Mouse (Mus musculus): ENCODE data around the gene Fbl.
"Not testable (repeated sequence)": the region's sequence is repeated elsewhere in the genome, so short reads cannot be mapped to it uniquely, and the experiment has no call there.

The Fbl gene

GRCm38 (mm10) chr7:28169489-28170422 lies at the start of gene Fbl:
Gene Fbl (plus strand): TSS chr7:28169710.
- DNase-seq = peak; percentile 92

DNA sequence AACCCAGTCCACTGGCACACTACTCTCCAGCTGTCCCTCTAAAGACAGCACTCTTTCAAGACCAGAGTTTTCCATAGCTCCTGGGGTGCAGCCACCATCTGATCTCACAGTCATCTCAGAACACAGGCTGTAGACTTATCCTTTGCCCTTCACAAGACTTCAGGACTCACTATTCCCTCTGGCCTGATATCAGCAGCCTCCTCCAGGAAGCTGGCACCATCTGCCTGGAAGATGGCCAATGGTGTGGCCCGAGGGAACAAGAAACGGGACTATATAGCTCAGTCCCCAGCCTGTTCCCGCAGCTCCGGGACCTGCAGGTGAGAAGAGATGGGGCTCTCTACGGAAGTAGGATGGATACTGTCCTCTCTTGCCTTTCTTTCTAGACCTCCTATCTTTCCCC lies 40.3 kb upstream of the Fbl start, which contains the start of gene 9530053A07Rik:
TSS of gene 9530053A07Rik (plus strand) at position 301 of the 400 bp plus-strand sequence.
- DNase-seq = no peak

- DNase-seq = peak; percentile 18
Measured at GRCm38 (mm10) chr7:28137613-28138012, 31.9 kb upstream of the Fbl start.

- peak; percentile 74 for DNase-seq
Measured at GRCm38 (mm10) chr7:28148263-28148662, 21.2 kb upstream of the Fbl start.

- no peak for DNase-seq
Measured at GRCm38 (mm10) chr7:28149841-28150240, 19.7 kb upstream of the Fbl start.

- DNase-seq = peak; percentile 76
Measured at GRCm38 (mm10) chr7:28151584-28152221, 17.8 kb upstream of the Fbl start.

DNA sequence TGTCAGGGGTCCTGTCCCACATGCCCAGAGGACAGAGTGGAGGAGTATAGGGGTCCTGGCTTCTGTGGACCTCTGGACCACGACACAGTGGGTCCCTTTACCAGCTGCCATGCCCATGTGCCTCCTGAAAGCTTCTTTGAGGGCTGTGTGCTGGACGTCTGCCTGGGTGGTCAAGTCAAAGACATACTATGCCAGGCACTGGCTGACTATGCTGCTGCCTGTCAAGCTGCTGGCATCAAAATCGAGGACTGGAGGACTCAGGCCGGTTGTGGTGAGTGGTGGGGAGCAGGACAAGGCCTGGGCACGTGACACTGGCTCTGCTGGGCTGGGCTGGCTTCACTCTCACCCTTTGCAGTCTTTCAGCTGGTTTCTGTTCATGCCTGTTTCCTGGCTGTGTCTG lies 15.9 kb upstream of the Fbl start:
- DNase-seq = not testable (repeated sequence)

DNA sequence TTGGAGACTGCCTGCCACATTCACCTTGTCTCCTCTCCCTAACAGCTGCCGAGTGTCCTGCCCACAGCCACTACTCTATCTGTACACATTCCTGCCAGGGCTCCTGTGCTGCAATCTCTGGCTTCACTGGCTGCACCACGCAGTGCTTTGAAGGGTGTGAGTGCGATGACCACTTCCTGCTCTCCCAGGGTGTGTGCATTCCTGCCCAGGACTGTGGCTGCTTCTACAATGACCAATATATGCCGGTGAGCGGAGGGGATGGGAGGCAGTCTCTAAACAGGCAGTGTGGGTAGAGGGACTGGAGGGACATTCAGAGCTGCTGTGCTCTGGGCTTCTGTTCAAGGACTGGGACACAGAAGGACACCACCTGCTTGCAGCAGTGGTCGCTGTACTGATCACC lies 10.2 kb upstream of the Fbl start:
- DNase-seq = no peak

DNA sequence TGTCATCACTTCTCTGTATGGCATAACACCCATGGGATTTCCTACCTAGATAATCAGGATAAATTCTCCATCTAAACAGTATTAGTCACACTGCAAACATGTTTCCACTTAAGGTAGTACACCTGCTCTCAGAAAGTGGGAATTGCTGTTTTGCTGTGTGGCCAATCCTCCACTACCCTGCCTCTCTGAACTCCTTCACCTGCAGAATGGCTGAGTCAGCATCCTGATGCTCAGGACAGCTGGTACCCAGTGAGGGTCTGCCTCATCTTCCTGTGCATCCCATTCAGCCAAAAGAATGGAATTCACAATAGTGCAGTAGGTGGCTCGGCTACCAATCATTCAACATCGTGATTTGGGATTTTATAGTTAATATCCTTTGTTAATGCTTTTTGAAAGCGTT lies 9.6 kb upstream of the Fbl start:
- no peak for DNase-seq

GRCm38 (mm10) chr7:28161163-28161749 lies 8.3 kb upstream of the Fbl start:
- no peak for DNase-seq

- DNase-seq = no peak
Measured at GRCm38 (mm10) chr7:28165406-28165805, 4.1 kb upstream of the Fbl start.

GRCm38 (mm10) chr7:28168320-28169115 lies 992 bp upstream of the Fbl start:
- peak; percentile 70 for DNase-seq

- DNase-seq = no peak
Measured at GRCm38 (mm10) chr7:28175358-28175757, 5.8 kb downstream of the Fbl start.

DNA sequence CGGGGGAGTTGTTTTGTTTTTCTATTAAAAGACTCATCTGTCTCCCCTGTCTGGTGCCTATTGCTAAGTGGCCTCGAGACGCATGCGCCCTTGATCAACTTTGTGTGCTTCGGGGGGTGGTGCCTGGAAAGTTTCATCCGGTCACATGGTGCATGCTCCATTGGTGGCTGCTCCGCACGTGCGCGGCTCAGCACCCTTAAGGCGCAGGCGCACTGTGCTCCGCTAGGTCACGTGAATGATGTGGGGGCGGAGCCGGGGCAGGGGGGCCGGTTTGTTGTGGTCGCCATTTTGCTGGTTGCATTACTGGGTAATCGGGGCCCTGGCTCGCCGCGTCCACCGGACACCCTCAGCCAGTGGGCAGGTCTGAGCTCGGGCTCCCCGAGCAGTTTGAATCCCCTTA lies 9.7 kb downstream of the Fbl start, which contains the start of gene Dyrk1b:
TSS of gene Dyrk1b (plus strand) at position 242 of the 400 bp plus-strand sequence.
- DNase-seq = peak; percentile 99

- DNase-seq = peak; percentile 92
Measured at GRCm38 (mm10) chr7:28179741-28180377, 10.3 kb downstream of the Fbl start.

- no peak for DNase-seq
Measured at GRCm38 (mm10) chr7:28180890-28181289, 11.4 kb downstream of the Fbl start.

- DNase-seq = no peak
Measured at GRCm38 (mm10) chr7:28181376-28181775, 11.9 kb downstream of the Fbl start.

- no peak for DNase-seq
Measured at GRCm38 (mm10) chr7:28182320-28182719, 12.8 kb downstream of the Fbl start.

GRCm38 (mm10) chr7:28185884-28186283 lies 16.4 kb downstream of the Fbl start:
- no peak for DNase-seq

DNA sequence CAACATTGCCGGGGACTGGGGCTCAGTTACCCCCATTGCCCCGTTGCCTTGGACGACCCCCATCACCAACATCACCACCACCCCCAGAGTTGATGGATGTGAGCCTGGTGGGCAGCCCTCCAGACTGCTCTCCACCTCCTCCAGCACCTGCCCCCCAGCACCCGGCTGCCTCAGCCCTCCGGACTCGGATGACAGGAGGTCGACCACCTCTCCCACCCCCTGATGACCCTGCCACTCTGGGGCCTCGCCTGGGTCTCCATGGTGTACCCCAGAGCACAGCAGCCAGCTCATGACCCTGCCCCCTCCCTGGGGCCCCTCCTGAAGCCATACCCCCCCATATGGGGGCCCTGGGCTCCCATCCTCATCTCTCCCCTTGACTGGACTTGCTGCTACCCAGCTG lies 17.1 kb downstream of the Fbl start:
- no peak for DNase-seq

GRCm38 (mm10) chr7:28191489-28191888 lies 22.0 kb downstream of the Fbl start:
- DNase-seq = no peak

GRCm38 (mm10) chr7:28191903-28192302 lies 22.4 kb downstream of the Fbl start:
- no peak for DNase-seq
